Mouse (Mus musculus) liver, embryonic 15.5 days (tissue): ENCODE measurements around the gene Cers4. TPM values are rescaled to one million over a fixed set of nuclear protein-coding genes. Genes with fewer than 3 reads are reported as not detected.

Source experiments
- ATAC-seq: fragments of 200-750 bp; cut with Nextera tagmentation; 2 replicates; pipeline ENCODE4 v1.8.0; 2017; ENCODE audit warnings: moderate number of reproducible peaks, mild to moderate bottlenecking, moderate library complexity; ENCODE audit not compliant: insufficient read depth
- H3K27ac ChIP-seq: fragments of 300-500 bp; sonication (generic); replicated peaks from 2 replicates; pipeline ENCODE4 v1.5.1; 2015; ENCODE audit warnings: mild to moderate bottlenecking, inconsistent platforms
- H3K27me3 ChIP-seq: fragments of 300-500 bp; sonication (generic); 2 replicates; pipeline ENCODE4 v1.6.1; 2015; ENCODE audit warnings: mild to moderate bottlenecking, inconsistent platforms
- H3K36me3 ChIP-seq: fragments of 300-500 bp; sonication (generic); replicated peaks from 2 replicates; pipeline ENCODE4 v1.6.1; 2015; ENCODE audit warnings: moderate library complexity, mild to moderate bottlenecking, inconsistent platforms
- H3K4me1 ChIP-seq: fragments of 300-500 bp; sonication (generic); replicated peaks from 2 replicates; pipeline ENCODE4 v1.6.1; 2015; ENCODE audit warnings: inconsistent platforms
- H3K4me2 ChIP-seq: fragments of 300-500 bp; sonication (generic); 2 replicates; pipeline ENCODE4 v1.6.1; 2015; ENCODE audit warnings: moderate library complexity, mild to moderate bottlenecking, inconsistent platforms
- H3K4me3 ChIP-seq: fragments of 300-500 bp; sonication (generic); replicated peaks from 2 replicates; pipeline ENCODE4 v1.5.1; 2015; ENCODE audit warnings: mild to moderate bottlenecking, inconsistent platforms
- H3K9ac ChIP-seq: fragments of 300-500 bp; sonication (generic); 2 replicates; pipeline ENCODE4 v1.6.1; 2015; ENCODE audit warnings: moderate library complexity, mild to moderate bottlenecking, inconsistent platforms
- H3K9me3 ChIP-seq: fragments of 300-500 bp; sonication (generic); replicated peaks from 2 replicates; pipeline ENCODE4 v1.6.1; 2016; ENCODE audit warnings: inconsistent platforms
- whole genome bisulfite sequencing: fragments of 180-500 bp; shearing (Covaris S2); methylation state at CpG from one replicate; pipeline ENCODE4 v1.1.7; 2015; ENCODE audit warnings: mixed read lengths; ENCODE audit not compliant: insufficient replicate concordance; 5-methylcytosine and 5-hydroxymethylcytosine counted together
- polyA plus RNA-seq: library from polyadenylated mRNA; unstranded; fragments of >200 nt; fragmentation: Nextera tagmentation; extraction: Ambion mirVana; gene quantifications from 2 replicates; pipeline ENCODE4 v1.2.1, GENCODE M21; 2015

Gene Cers4
- polyA plus RNA-seq, 1 experiment from 2014 or later: 1.5 TPM

GRCm38 (mm10) chr8:4505364-4505763 lies 12.5 kb downstream of the Cers4 start:
- Histone ChIP-seq H3K4me3 (no peak overlapping the region), H3K4me1 (no peaks in the 10 kb centered on the region), H3K4me2 (no peak overlapping the region), H3K27ac (no peak overlapping the region), H3K9ac (no peak overlapping the region), H3K9me3 (no peaks in the 10 kb centered on the region), H3K36me3 (no peaks in the 10 kb centered on the region), H3K27me3 (no peaks in the 10 kb centered on the region)
- no peak for ATAC-seq
- WGBS: 41% methylated on average over 1 of the region's 1 CpGs

- Histone ChIP-seq H3K27me3 (no peaks in the 10 kb centered on the region), H3K9ac (no peak overlapping the region), H3K9me3 (no peaks in the 10 kb centered on the region), H3K4me1 (no peaks in the 10 kb centered on the region), H3K36me3 (no peaks in the 10 kb centered on the region), H3K4me2 (no peak overlapping the region), H3K27ac (no peak overlapping the region), H3K4me3 (no peak overlapping the region)
- WGBS: 55% methylated on average over 5 of the region's 5 CpGs
- ATAC-seq: no peak
These were observed 14.7 kb downstream of the Cers4 start for GRCm38 (mm10) chr8:4507527-4507926.

DNA sequence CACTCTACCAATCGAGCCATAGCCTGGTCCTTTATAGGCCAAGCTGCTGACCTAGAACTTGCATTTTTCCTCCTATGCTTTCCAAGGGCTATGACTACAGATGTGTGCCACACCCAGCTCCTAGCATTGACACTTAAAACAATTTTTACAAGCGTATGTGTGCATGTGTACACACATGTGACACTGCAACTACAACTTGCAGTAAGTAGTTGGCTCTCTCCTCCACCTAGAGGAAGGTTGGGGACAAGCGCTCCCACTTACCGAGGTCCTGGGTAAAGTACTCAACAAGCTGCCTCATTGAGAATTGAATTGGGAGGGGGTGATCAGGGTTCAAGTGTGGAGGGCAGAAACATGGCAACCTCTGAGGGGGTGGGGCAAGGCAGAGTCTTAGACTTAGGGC lies 18.0 kb downstream of the Cers4 start:
- H3K36me3 ChIP-seq: no peaks in the 10 kb centered on the region
- H3K4me1 ChIP-seq: no peaks in the 10 kb centered on the region
- no peak overlapping the region for H3K4me3 ChIP-seq
- H3K9me3 ChIP-seq: no peaks in the 10 kb centered on the region
- no peak overlapping the region for H3K9ac ChIP-seq
- no peak overlapping the region for H3K27ac ChIP-seq
- H3K4me2 ChIP-seq: no peak overlapping the region
- ATAC-seq: no peak
- no peaks in the 10 kb centered on the region for H3K27me3 ChIP-seq
- 59% methylated on average over 4 of the region's 4 CpGs for WGBS

DNA sequence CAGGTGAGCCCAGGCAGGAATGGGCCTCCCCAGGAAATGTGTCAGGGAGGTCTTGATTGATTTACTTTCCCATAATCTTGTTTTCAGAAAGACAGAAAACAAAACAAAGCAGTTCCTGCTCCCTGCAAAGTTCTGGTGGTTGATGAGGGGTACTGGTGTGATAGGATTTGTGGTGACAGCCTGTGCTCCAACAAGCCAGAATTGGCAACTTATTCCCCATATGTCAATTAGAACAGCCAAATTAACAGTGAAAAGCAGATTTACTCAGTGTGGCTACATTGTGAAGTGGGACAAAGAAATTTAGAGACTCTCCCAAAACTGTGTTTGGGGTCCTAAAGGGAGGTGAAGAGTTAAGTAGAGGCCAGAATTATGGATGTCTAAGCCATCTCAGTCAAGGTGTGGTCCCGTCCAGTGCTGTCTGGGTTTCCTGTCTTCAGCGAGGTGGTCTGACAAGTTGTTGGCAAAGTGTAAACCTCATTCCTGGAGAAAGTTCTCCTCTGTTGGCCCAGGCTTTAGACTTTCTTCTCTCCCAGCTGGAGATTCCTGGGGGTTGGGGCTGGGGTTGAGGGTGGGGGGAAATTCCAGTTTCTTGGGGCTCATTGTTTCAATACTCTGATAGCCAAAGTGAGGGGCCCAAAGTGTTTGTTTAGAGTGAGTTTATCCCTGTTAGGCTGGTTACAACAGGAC lies 18.7 kb downstream of the Cers4 start:
- no peak overlapping the region for H3K4me3 ChIP-seq
- no peak overlapping the region for H3K4me2 ChIP-seq
- H3K9ac ChIP-seq: no peak overlapping the region
- ATAC-seq: no peak
- no peaks in the 10 kb centered on the region for H3K36me3 ChIP-seq
- H3K27ac ChIP-seq: no peak overlapping the region
- no peaks in the 10 kb centered on the region for H3K4me1 ChIP-seq
- 38% methylated on average over 2 of the region's 2 CpGs for WGBS
- H3K27me3 ChIP-seq: no peaks in the 10 kb centered on the region
- no peaks in the 10 kb centered on the region for H3K9me3 ChIP-seq

- Histone ChIP-seq H3K4me2 (no peak overlapping the region), H3K4me1 (no peaks in the 10 kb centered on the region), H3K27ac (no peak overlapping the region), H3K9ac (no peak overlapping the region), H3K27me3 (no peaks in the 10 kb centered on the region), H3K9me3 (no peaks in the 10 kb centered on the region), H3K36me3 (no peaks in the 10 kb centered on the region), H3K4me3 (no peak overlapping the region)
- 44% methylated on average over 8 of the region's 8 CpGs for WGBS
- ATAC-seq: no peak
These were observed 19.3 kb downstream of the Cers4 start for GRCm38 (mm10) chr8:4512116-4512495.

- H3K9ac ChIP-seq: no peak overlapping the region
- ATAC-seq: no peak
- H3K4me1 ChIP-seq: no peaks in the 10 kb centered on the region
- H3K4me2 ChIP-seq: no peak overlapping the region
- H3K27me3 ChIP-seq: no peaks in the 10 kb centered on the region
- no peaks in the 10 kb centered on the region for H3K36me3 ChIP-seq
- H3K4me3 ChIP-seq: no peak overlapping the region
- WGBS: 61% methylated on average over 2 of the region's 2 CpGs
- no peak overlapping the region for H3K27ac ChIP-seq
- no peaks in the 10 kb centered on the region for H3K9me3 ChIP-seq
These were observed 23.3 kb downstream of the Cers4 start for GRCm38 (mm10) chr8:4516162-4516561.

DNA sequence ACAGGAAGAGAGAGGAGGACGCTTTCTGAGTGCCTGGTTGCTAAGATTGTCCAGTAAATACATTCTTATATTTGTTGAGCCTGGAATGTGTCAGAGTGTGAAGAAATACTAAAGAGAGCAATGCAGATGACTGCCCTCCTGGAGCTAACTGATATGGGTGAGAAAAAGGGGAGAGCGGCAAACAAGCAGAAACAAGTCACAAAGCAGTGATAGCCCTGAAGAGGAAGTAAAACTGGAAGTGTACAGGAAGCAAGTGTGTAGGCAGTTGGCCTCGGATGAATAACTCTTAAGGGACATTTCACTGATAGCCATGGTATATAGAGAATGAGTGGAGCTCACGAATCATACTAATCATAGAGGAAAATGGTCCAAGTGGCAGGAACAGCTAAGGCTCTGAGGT lies 28.6 kb downstream of the Cers4 start:
- H3K36me3 ChIP-seq: no peaks in the 10 kb centered on the region

GRCm38 (mm10) chr8:4523525-4523924 lies 30.7 kb downstream of the Cers4 start:
- 74% methylated on average over 10 of the region's 10 CpGs for WGBS
- no peak for ATAC-seq

More for the DNA sequence above, 28.6 kb downstream of the Cers4 start:
- no peak overlapping the region for H3K4me3 ChIP-seq
- H3K27ac ChIP-seq: no peak overlapping the region
- WGBS: 35% methylated on average over 4 of the region's 4 CpGs
- H3K9me3 ChIP-seq: no peaks in the 10 kb centered on the region
- ATAC-seq: no peak
- H3K9ac ChIP-seq: no peak overlapping the region
- H3K4me1 ChIP-seq: no peaks in the 10 kb centered on the region
- no peak overlapping the region for H3K4me2 ChIP-seq
- no peaks in the 10 kb centered on the region for H3K27me3 ChIP-seq

More at GRCm38 (mm10) chr8:4523525-4523924, 30.7 kb downstream of the Cers4 start:
- Histone ChIP-seq H3K27ac (no peak overlapping the region), H3K4me2 (no peak overlapping the region), H3K4me3 (no peak overlapping the region), H3K9me3 (no peaks in the 10 kb centered on the region), H3K9ac (no peak overlapping the region), H3K27me3 (no peaks in the 10 kb centered on the region), H3K4me1 (no peaks in the 10 kb centered on the region), H3K36me3 (no peaks in the 10 kb centered on the region)

Other genes with a start within 250 kb of the Cers4 start
- 0.36 and 0.68 TPM in 2 replicates for gene Tgfbr3l, start 244.8 kb upstream of the Cers4 start, polyA plus RNA-seq
- gene Snapc2, start 239.9 kb upstream of the Cers4 start, polyA plus RNA-seq: 17.8 and 21.8 TPM in 2 replicates
- gene Ctxn1, start 233.8 kb upstream of the Cers4 start, polyA plus RNA-seq: 1.9 and 2.4 TPM in 2 replicates
- 27.8 and 31.4 TPM in 2 replicates for gene Timm44, start 217.1 kb upstream of the Cers4 start, polyA plus RNA-seq
- gene Ccl25, start 167.8 kb upstream of the Cers4 start, polyA plus RNA-seq: 4.6 and 5.4 TPM in 2 replicates
- 93.0 and 102 TPM in 2 replicates for gene Elavl1, start 167.6 kb upstream of the Cers4 start, polyA plus RNA-seq
- 3.7 and 4.5 TPM in 2 replicates for gene Zfp958, start 120.1 kb downstream of the Cers4 start, polyA plus RNA-seq